Mouse (Mus musculus) heart, embryonic 14.5 days (tissue): Measurements from ENCODE around the gene Cdnf. TPM values are rescaled to one million over a fixed set of nuclear protein-coding genes. Genes with fewer than 3 reads are reported as not detected.

ENCODE experiments used
- ATAC-seq: fragments of 200-750 bp; cut with Nextera tagmentation; 2 replicates; pipeline ENCODE4 v1.8.0; 2017; ENCODE audit warnings: low read depth, moderate TSS enrichment; ENCODE audit not compliant: insufficient number of reproducible peaks, insufficient read depth, low FRiP score
- H3K27ac ChIP-seq, 2 experiments: fragments of 200-500 bp in 1 of 2; fragments of 300-500 bp in 1 of 2; sonication (generic) in 1 of 2; replicated peaks in 1 of 2; 2 replicates each; pipeline ENCODE4 v1.5.1; 2012 to 2014; ENCODE audit warnings: low read depth in 2 of 2, low read length in 2 of 2, control low read depth in 1 of 2, mild to moderate bottlenecking in 1 of 2, mixed read lengths in 1 of 2; ENCODE audit not compliant: control insufficient read depth in 1 of 2, insufficient read depth in 1 of 2
- H3K27me3 ChIP-seq: fragments of 300-500 bp; sonication (generic); 2 replicates; pipeline ENCODE4 v1.6.1; 2014; ENCODE audit warnings: mild to moderate bottlenecking, low read length, control low read depth; ENCODE audit not compliant: control insufficient read depth, insufficient read depth
- H3K36me3 ChIP-seq: fragments of 300-500 bp; sonication (generic); 2 replicates; pipeline ENCODE4 v1.6.1; 2014; ENCODE audit warnings: mild to moderate bottlenecking, control low read depth, low read length, mixed read lengths; ENCODE audit not compliant: control insufficient read depth, insufficient read depth
- H3K4me1 ChIP-seq, 2 experiments: fragments of 200-500 bp in 1 of 2; fragments of 300-500 bp in 1 of 2; sonication (generic) in 1 of 2; 2 replicates each; pipeline ENCODE4 v1.6.1; 2012 to 2014; ENCODE audit warnings: low read length in 2 of 2, control low read depth in 1 of 2, mixed read lengths in 1 of 2; ENCODE audit not compliant: control insufficient read depth in 2 of 2, insufficient read depth in 2 of 2
- H3K4me2 ChIP-seq: fragments of 300-500 bp; sonication (generic); 2 replicates; pipeline ENCODE4 v1.6.1; 2014; ENCODE audit warnings: mild to moderate bottlenecking, low read length
- H3K4me3 ChIP-seq, 2 experiments: fragments of 200-500 bp in 1 of 2; fragments of 300-500 bp in 1 of 2; sonication (generic) in 1 of 2; 2 replicates each; pipeline ENCODE4 v1.5.1; 2012 to 2014; ENCODE audit warnings: low read length in 2 of 2, mild to moderate bottlenecking in 2 of 2, control low read depth in 1 of 2, low read depth in 1 of 2, moderate library complexity in 1 of 2; ENCODE audit not compliant: control insufficient read depth in 1 of 2, insufficient read depth in 1 of 2
- H3K9ac ChIP-seq: fragments of 300-500 bp; sonication (generic); 2 replicates; pipeline ENCODE4 v1.6.1; 2014; ENCODE audit warnings: mild to moderate bottlenecking, low read length
- H3K9me3 ChIP-seq: fragments of 300-500 bp; sonication (generic); 2 replicates; pipeline ENCODE4 v1.6.1; 2016; ENCODE audit warnings: low read length, control low read depth; ENCODE audit not compliant: control insufficient read depth
- WGBS: fragments of 180-500 bp; shearing (Covaris S2); extraction: QIAGEN DNeasy Blood & Tissue Kit; methylation state at CpG from one replicate; pipeline ENCODE4 v1.1.7; 2014; 5-methylcytosine and 5-hydroxymethylcytosine counted together
- polyA plus RNA-seq: library from polyadenylated mRNA; unstranded; fragments of >200 nt; fragmentation: Nextera tagmentation; extraction: Ambion mirVana; gene quantifications from 2 replicates; pipeline ENCODE4 v1.2.1, GENCODE M21; 2014

Gene Cdnf
- 0.11 and 0.74 TPM in 2 replicates for polyA plus RNA-seq

DNA sequence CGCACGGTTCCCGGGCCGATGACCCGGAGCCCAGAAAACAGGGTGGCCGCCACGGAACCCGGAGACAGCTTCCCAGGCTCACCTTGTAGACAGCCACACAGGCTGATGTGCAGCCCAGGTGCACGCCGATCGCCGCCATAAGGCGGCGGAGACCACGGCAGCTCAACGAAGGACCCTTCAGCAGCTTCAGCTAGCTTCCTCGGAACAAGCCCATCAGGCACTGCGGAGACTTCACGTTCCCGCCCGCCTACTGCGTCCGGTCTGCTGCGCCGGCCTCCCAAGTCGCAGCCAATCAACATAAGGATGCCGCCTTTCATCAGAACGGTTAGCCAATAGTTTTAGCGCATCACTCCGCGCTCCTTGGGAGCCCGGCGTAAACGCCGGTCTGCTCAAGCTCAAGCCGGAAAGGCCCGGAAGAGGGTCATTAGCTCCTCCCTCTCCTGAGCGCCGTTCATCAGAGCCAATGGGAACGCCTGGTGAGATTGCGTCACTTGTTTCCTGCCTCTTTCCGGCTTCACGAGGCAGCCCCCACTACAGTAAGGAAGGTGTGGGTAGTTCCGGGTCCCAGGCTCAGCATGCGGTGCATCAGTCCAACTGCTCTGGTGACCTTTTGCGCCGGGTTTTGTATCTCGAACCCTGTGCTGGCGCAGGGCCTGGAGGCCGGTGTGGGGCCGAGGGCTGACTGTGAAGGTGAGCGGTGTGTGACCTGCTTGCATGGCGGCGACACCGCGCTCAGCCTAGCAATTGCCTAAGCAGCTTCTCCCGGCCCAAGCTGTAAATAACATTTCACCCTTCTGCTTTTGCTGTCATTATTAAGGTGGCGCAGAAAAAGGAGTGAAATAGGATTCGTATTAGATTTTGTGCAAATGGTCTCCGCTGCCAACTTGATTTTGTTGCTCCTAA, at the start of gene Cdnf, which contains the start of the genes Gm45902 and Hspa14:
TSS of gene Cdnf (plus strand) at position 479 of the 903 bp plus-strand sequence.
TSS of gene Gm45902 (minus strand) at position 239 of the 903 bp plus-strand sequence.
TSS of gene Hspa14 (minus strand) at position 263 of the 903 bp plus-strand sequence.
- H3K27me3 ChIP-seq: no peaks in the 10 kb centered on the region
- peak within 1 kb of the TSS; percentile 85 for H3K9ac ChIP-seq
- H3K9me3 ChIP-seq: no peaks in the 10 kb centered on the region
- H3K27ac ChIP-seq: peak within 1 kb of the TSS; percentile 70 to 82
- WGBS: under 1% methylated on average over 60 of the region's 60 CpGs
- peak within 1 kb of the TSS; percentile 84 for H3K4me2 ChIP-seq
- H3K4me3 ChIP-seq: peak within 1 kb of the TSS; percentile 71 to 81
- H3K36me3 ChIP-seq: peaks cover 31% of the 10 kb centered on the region
- ATAC-seq: peak; percentile 100
- peaks cover 0 to 9% of the 10 kb centered on the region in 2 experiments; a peak in 3 of 4 replicates for H3K4me1 ChIP-seq

- H3K4me2 ChIP-seq: peak overlapping the region; percentile 76
- peak overlapping the region; percentile 75 to 86 for H3K27ac ChIP-seq
- no peak for ATAC-seq
- 2% methylated on average over 12 of the region's 12 CpGs for WGBS
- peaks cover 7% of the 10 kb centered on the region; the same call in 1 of the 2 replicates for H3K36me3 ChIP-seq
- H3K4me1 ChIP-seq: 0 out of 4 replicates have a peak, but pooled peaks cover 0 to 10% of the 10 kb centered on the region in 2 experiments
- peak overlapping the region; percentile 95 to 97 for H3K4me3 ChIP-seq
- H3K9me3 ChIP-seq: no peaks in the 10 kb centered on the region
- H3K9ac ChIP-seq: peak overlapping the region; percentile 83
- no peaks in the 10 kb centered on the region for H3K27me3 ChIP-seq
These were observed 38.9 kb upstream of the Cdnf start for GRCm38 (mm10) chr2:3473891-3474290.

GRCm38 (mm10) chr2:3474361-3474805, 38.4 kb upstream of the Cdnf start:
- Histone ChIP-seq H3K4me1 (0 out of 4 replicates have a peak, but pooled peaks cover 0 to 10% of the 10 kb centered on the region in 2 experiments), H3K4me3 (peak overlapping the region; percentile 95 to 97), H3K27ac (peak overlapping the region; percentile 75 to 86), H3K9me3 (no peaks in the 10 kb centered on the region), H3K27me3 (no peaks in the 10 kb centered on the region), H3K9ac (peak overlapping the region; percentile 83), H3K36me3 (peaks cover 7% of the 10 kb centered on the region; the same call in 1 of the 2 replicates), H3K4me2 (peak overlapping the region; percentile 76)
- WGBS: under 1% methylated on average over 46 of the region's 46 CpGs
- peak; percentile 80 for ATAC-seq

DNA sequence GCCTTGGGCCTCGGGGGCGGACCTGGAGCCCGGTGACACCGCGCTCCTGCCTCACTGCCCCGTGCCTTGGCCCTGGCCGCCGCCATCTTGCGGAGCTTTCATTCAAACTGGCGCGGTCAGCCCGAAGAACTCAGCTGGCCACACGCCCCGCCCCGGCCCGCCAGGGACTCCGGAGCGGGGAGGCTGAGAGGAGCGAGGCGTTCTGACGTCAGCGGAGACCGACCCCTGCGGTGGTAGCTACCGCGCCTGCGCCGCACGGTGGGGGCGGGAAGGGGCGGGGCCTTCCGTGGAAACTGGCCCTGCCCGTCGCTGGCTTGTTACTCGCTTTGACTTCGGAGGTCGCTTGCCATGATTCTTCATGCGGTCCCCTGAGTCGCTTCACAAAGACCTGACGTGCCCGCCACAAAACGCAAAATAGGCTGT, 38.0 kb upstream of the Cdnf start, which contains the start of gene Suv39h2:
TSS of gene Suv39h2 (minus strand) at position 171 of the 423 bp plus-strand sequence.
- Histone ChIP-seq H3K4me2 (peak within 1 kb of the TSS; percentile 76), H3K4me3 (peak within 1 kb of the TSS; percentile 95 to 97), H3K27ac (peak within 1 kb of the TSS; percentile 81 to 86), H3K4me1 (0 out of 4 replicates have a peak, but pooled peaks cover 0 to 10% of the 10 kb centered on the region in 2 experiments), H3K27me3 (no peaks in the 10 kb centered on the region), H3K9me3 (no peaks in the 10 kb centered on the region), H3K36me3 (peaks cover 3% of the 10 kb centered on the region; the same call in 1 of the 2 replicates), H3K9ac (peak within 1 kb of the TSS; percentile 83)
- WGBS: under 1% methylated on average over 42 of the region's 42 CpGs
- ATAC-seq: peak; percentile 98

DNA sequence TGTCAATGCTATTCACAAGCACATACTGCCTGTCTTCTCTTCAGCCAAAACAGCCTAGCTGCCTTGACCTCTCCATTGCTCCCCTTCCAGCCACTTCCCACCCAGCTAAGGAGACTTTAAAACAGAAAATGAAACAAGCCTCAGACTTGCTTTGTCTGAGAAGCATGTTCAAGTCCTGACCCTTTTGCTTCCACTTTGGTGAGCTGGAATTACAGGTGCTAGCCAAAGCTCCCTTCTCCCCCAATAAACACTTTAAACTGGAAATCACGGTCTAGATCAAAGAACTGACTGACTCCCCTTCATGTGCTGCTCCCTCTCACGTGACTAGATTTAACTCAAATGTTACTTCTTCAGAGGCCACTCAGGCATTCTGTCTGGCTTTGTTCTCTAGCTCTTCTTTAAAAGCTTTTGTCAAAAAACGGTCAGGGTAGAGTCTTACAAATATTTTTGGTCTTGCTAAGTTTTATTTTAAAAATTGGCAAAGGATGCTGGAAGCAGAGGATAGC, 37.0 kb upstream of the Cdnf start:
- H3K36me3 ChIP-seq: peaks cover 2% of the 10 kb centered on the region; the same call in 1 of the 2 replicates
- 66% methylated on average over 3 of the region's 3 CpGs for WGBS
- no peak for ATAC-seq
- no peak overlapping the region for H3K9ac ChIP-seq
- no peaks in the 10 kb centered on the region for H3K9me3 ChIP-seq
- H3K27me3 ChIP-seq: no peaks in the 10 kb centered on the region
- H3K4me1 ChIP-seq: 0 out of 4 replicates have a peak, but pooled peaks cover 0 to 10% of the 10 kb centered on the region in 2 experiments
- no peak overlapping the region; a peak in 1 of 4 replicates for H3K4me3 ChIP-seq
- peak overlapping the region; percentile 76 for H3K4me2 ChIP-seq
- no peak overlapping the region for H3K27ac ChIP-seq

DNA sequence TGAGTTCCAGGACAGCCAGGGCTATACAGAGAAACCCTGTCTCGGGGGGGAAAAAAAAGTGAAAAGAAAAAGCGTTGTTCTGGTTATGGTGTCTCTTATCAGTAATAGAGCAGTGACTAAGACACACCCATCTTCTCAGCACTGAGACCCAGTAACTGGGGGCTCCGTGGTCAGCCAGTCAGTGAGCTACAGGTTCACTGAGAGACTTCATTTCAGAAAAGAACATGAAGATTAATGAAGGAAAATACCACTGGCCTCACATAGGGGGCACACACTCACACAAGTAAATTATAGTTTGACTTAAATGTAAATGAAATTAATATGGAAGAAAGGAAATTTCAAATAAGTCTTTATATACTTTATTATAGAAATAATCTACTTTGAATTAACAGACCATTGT, 32.6 kb upstream of the Cdnf start:
- Histone ChIP-seq H3K9me3 (no peaks in the 10 kb centered on the region), H3K4me2 (no peak overlapping the region), H3K36me3 (no peaks in the 10 kb centered on the region), H3K4me3 (no peak overlapping the region), H3K27ac (no peak overlapping the region), H3K9ac (no peak overlapping the region), H3K27me3 (no peaks in the 10 kb centered on the region), H3K4me1 (no peaks in the 10 kb centered on the region)
- no peak for ATAC-seq
- 77% methylated on average over 3 of the region's 3 CpGs for WGBS

DNA sequence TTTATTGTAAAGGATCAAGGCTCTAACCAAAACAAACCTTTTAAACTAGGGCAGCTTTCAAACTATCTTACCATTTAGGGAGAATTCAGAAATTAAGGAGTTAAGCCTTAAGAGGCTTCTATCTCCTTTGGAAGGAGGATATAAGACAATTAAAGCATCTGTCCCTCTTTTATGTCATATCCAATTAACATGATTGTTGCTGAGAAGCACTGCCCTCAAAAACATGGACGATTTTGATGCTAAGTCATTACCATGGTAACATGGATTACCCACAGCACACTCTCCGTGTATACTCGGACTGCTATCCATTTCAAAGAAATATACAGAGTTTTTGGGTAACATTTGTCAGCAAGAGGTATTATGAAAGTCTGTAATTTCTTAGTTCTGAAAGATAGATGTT, 23.0 kb upstream of the Cdnf start:
- ATAC-seq: no peak
- WGBS: 83% methylated on average over 3 of the region's 3 CpGs
- H3K9ac ChIP-seq: no peak overlapping the region
- no peaks in the 10 kb centered on the region for H3K4me1 ChIP-seq
- no peak overlapping the region for H3K4me2 ChIP-seq
- H3K4me3 ChIP-seq: no peak overlapping the region
- H3K27ac ChIP-seq: no peak overlapping the region
- no peaks in the 10 kb centered on the region for H3K27me3 ChIP-seq
- H3K9me3 ChIP-seq: no peaks in the 10 kb centered on the region
- peaks cover 54% of the 10 kb centered on the region for H3K36me3 ChIP-seq
